Mouse (Mus musculus) CD8-positive naive resting alpha-beta T cell, adult 2 months (primary cell): Measurements from ENCODE around the gene Nfkbib.

Source experiments
- DNase-seq, 2 experiments: peaks; one replicate each; pipeline ENCODE4 v3.0.0; 2022; ENCODE audit warnings: low read depth in 2 of 2, low spot score in 2 of 2

The Nfkbib gene

GRCm38 (mm10) chr7:28767462-28767965, at the start of gene Nfkbib:
Nfkbib (minus strand) TSS chr7:28767512.
- DNase-seq: no peak

- no peak for DNase-seq
Measured at GRCm38 (mm10) chr7:28816920-28817319, 49.6 kb upstream of the Nfkbib start.

GRCm38 (mm10) chr7:28816201-28816600, 48.9 kb upstream of the Nfkbib start:
- no peak for DNase-seq

GRCm38 (mm10) chr7:28815230-28815629, 47.9 kb upstream of the Nfkbib start:
- no peak for DNase-seq

- no peak for DNase-seq
Measured at GRCm38 (mm10) chr7:28814306-28815034, 47.2 kb upstream of the Nfkbib start.

GRCm38 (mm10) chr7:28812949-28813348, 45.6 kb upstream of the Nfkbib start:
- DNase-seq: no peak

GRCm38 (mm10) chr7:28812436-28812835, 45.1 kb upstream of the Nfkbib start:
- no peak for DNase-seq

- DNase-seq: no peak
Measured at GRCm38 (mm10) chr7:28811640-28812275, 44.4 kb upstream of the Nfkbib start.

- peak; percentile 88 to 90 for DNase-seq
Measured at GRCm38 (mm10) chr7:28811228-28811627, 43.9 kb upstream of the Nfkbib start.

GRCm38 (mm10) chr7:28810107-28811066, 43.1 kb upstream of the Nfkbib start:
- peak; percentile 100 for DNase-seq

GRCm38 (mm10) chr7:28809401-28810089, 42.2 kb upstream of the Nfkbib start:
- DNase-seq: peak; percentile 40 to 42

- peak; percentile 88 to 94 for DNase-seq
Measured at GRCm38 (mm10) chr7:28808957-28809393, 41.7 kb upstream of the Nfkbib start.

- no peak for DNase-seq
Measured at GRCm38 (mm10) chr7:28808221-28808941, 41.1 kb upstream of the Nfkbib start, which contains the start of gene Hnrnpl. Hnrnpl (plus strand) TSS chr7:28808541.

- DNase-seq: no peak
Measured at GRCm38 (mm10) chr7:28807641-28808220, 40.4 kb upstream of the Nfkbib start.

GRCm38 (mm10) chr7:28806869-28807268, 39.6 kb upstream of the Nfkbib start:
- DNase-seq: no peak

GRCm38 (mm10) chr7:28803756-28804155, 36.4 kb upstream of the Nfkbib start:
- no peak for DNase-seq

- DNase-seq: no peak
Measured at GRCm38 (mm10) chr7:28802846-28803588, 35.7 kb upstream of the Nfkbib start.

- DNase-seq: no peak
Measured at GRCm38 (mm10) chr7:28801901-28802670, 34.8 kb upstream of the Nfkbib start.
